Mouse (Mus musculus) heart, embryonic 12.5 days (tissue): ENCODE results near the gene Zic2. TPM values are rescaled to one million over a fixed set of nuclear protein-coding genes. Genes with fewer than 3 reads are reported as not detected.
"Not testable (repeated sequence)": the region's sequence is repeated elsewhere in the genome, so short reads cannot be mapped to it uniquely, and the experiment has no call there.

Experiments
- ATAC-seq: fragments of 200-750 bp; cut with Nextera tagmentation; 2 replicates; pipeline ENCODE4 v1.8.0; 2017; ENCODE audit warnings: moderate TSS enrichment, moderate library complexity; ENCODE audit not compliant: insufficient number of reproducible peaks, low FRiP score
- H3K27ac ChIP-seq: fragments of 300-500 bp; sonication (generic); 2 replicates; pipeline ENCODE4 v1.5.1; 2016; ENCODE audit warnings: mild to moderate bottlenecking, moderate library complexity; ENCODE audit not compliant: poor library complexity, severe bottlenecking
- H3K27me3 ChIP-seq: fragments of 300-500 bp; sonication (generic); replicated peaks from 2 replicates; pipeline ENCODE4 v1.6.1; 2016; ENCODE audit warnings: mild to moderate bottlenecking, moderate library complexity
- H3K36me3 ChIP-seq: fragments of 300-500 bp; sonication (generic); 2 replicates; pipeline ENCODE4 v1.6.1; 2016; ENCODE audit warnings: mild to moderate bottlenecking, moderate library complexity
- H3K4me1 ChIP-seq: fragments of 300-500 bp; sonication (generic); replicated peaks from 2 replicates; pipeline ENCODE4 v1.6.1; 2016; ENCODE audit warnings: mild to moderate bottlenecking
- H3K4me2 ChIP-seq: fragments of 300-500 bp; sonication (generic); 2 replicates; pipeline ENCODE4 v1.6.1; 2016; ENCODE audit warnings: mild to moderate bottlenecking, moderate library complexity
- H3K4me3 ChIP-seq: fragments of 300-500 bp; sonication (generic); 2 replicates; pipeline ENCODE4 v1.5.1; 2016; ENCODE audit warnings: mild to moderate bottlenecking
- H3K9ac ChIP-seq: fragments of 300-500 bp; sonication (generic); 2 replicates; pipeline ENCODE4 v1.6.1; 2016; ENCODE audit warnings: mild to moderate bottlenecking, moderate library complexity
- H3K9me3 ChIP-seq: fragments of 300-500 bp; sonication (generic); replicated peaks from 2 replicates; pipeline ENCODE4 v1.6.1; 2016; ENCODE audit warnings: mild to moderate bottlenecking, moderate library complexity
- WGBS: fragments of 180-500 bp; shearing (Covaris S2); methylation state at CpG from one replicate; pipeline ENCODE4 v1.1.7; 2016; 5-methylcytosine and 5-hydroxymethylcytosine counted together
- polyA plus RNA-seq: library from polyadenylated mRNA; unstranded; fragments of >200 nt; fragmentation: Nextera tagmentation; extraction: Ambion mirVana; gene quantifications from 2 replicates; pipeline ENCODE4 v1.2.1, GENCODE M21; 2016

Gene Zic2
- polyA plus RNA-seq, 1 experiment from 2014 or later: not detected

- peaks cover 19% of the 10 kb centered on the region for H3K4me1 ChIP-seq
- 0 out of 2 replicates have a peak, but pooled peaks have one; percentile 9 for ATAC-seq
- H3K4me3 ChIP-seq: peak overlapping the region; percentile 64
- no peak overlapping the region for H3K27ac ChIP-seq
- peak overlapping the region; percentile 98 for H3K4me2 ChIP-seq
- H3K9me3 ChIP-seq: no peaks in the 10 kb centered on the region
- H3K36me3 ChIP-seq: no peaks in the 10 kb centered on the region
- 1% methylated on average over 39 of the region's 40 CpGs for WGBS
- no peak overlapping the region for H3K9ac ChIP-seq
- peaks cover 83% of the 10 kb centered on the region for H3K27me3 ChIP-seq
Measured at GRCm38 (mm10) chr14:122463080-122463691, 12.0 kb upstream of the Zic2 start.

- not testable (repeated sequence) for H3K27ac ChIP-seq, H3K9me3 ChIP-seq, H3K36me3 ChIP-seq
- WGBS: under 1% methylated on average over 46 of the region's 58 CpGs
- H3K4me2 ChIP-seq: peak overlapping the region; percentile 98
- H3K4me1 ChIP-seq: peaks cover 19% of the 10 kb centered on the region
- H3K9ac ChIP-seq: peak overlapping the region; percentile 3; the same call in 1 of the 2 replicates
- H3K4me3 ChIP-seq: peak overlapping the region; percentile 64
- H3K27me3 ChIP-seq: peaks cover 86% of the 10 kb centered on the region
- ATAC-seq: peak; percentile 58
Measured at GRCm38 (mm10) chr14:122463734-122464341, 11.4 kb upstream of the Zic2 start.

GRCm38 (mm10) chr14:122464351-122464762 is 10.9 kb upstream of the Zic2 start:
- no peaks in the 10 kb centered on the region for H3K36me3 ChIP-seq
- H3K9ac ChIP-seq: peak overlapping the region; percentile 3
- H3K4me3 ChIP-seq: peak overlapping the region; percentile 64
- H3K4me2 ChIP-seq: peak overlapping the region; percentile 98
- peak; percentile 35; the same call in 1 of the 2 replicates for ATAC-seq
- H3K27me3 ChIP-seq: peaks cover 91% of the 10 kb centered on the region
- peaks cover 19% of the 10 kb centered on the region for H3K4me1 ChIP-seq
- H3K9me3 ChIP-seq: no peaks in the 10 kb centered on the region
- WGBS: under 1% methylated on average over 55 of the region's 62 CpGs
- no peak overlapping the region for H3K27ac ChIP-seq

- Histone ChIP-seq H3K36me3 (no peaks in the 10 kb centered on the region), H3K27ac (no peak within 1 kb of the TSS), H3K9me3 (no peaks in the 10 kb centered on the region), H3K4me1 (peaks cover 19% of the 10 kb centered on the region), H3K4me3 (peak within 1 kb of the TSS; percentile 64), H3K27me3 (peaks cover 89% of the 10 kb centered on the region), H3K9ac (peak within 1 kb of the TSS; percentile 3), H3K4me2 (peak within 1 kb of the TSS; percentile 98)
- ATAC-seq: peak; percentile 29; the same call in 1 of the 2 replicates
- under 1% methylated on average over 49 of the region's 62 CpGs for WGBS
Measured at GRCm38 (mm10) chr14:122464763-122465741, 10.2 kb upstream of the Zic2 start, which contains the start of gene Zic5. Zic5 (minus strand) TSS chr14:122465677.

- H3K9ac ChIP-seq: no peak overlapping the region
Measured at GRCm38 (mm10) chr14:122465931-122466490, 9.2 kb upstream of the Zic2 start.

GRCm38 (mm10) chr14:122466756-122467362 is 8.4 kb upstream of the Zic2 start:
- H3K4me2 ChIP-seq: no peak overlapping the region
- H3K4me1 ChIP-seq: peaks cover 19% of the 10 kb centered on the region
- WGBS: 60% methylated on average over 7 of the region's 7 CpGs
- H3K9ac ChIP-seq: no peak overlapping the region
- H3K9me3 ChIP-seq: no peaks in the 10 kb centered on the region
- H3K4me3 ChIP-seq: no peak overlapping the region
- H3K27ac ChIP-seq: no peak overlapping the region
- H3K36me3 ChIP-seq: no peaks in the 10 kb centered on the region
- no peak for ATAC-seq
- peaks cover 87% of the 10 kb centered on the region for H3K27me3 ChIP-seq

More at GRCm38 (mm10) chr14:122465931-122466490, 9.2 kb upstream of the Zic2 start:
- no peak for ATAC-seq
- H3K27ac ChIP-seq: no peak overlapping the region
- H3K4me1 ChIP-seq: peaks cover 19% of the 10 kb centered on the region
- peak overlapping the region; percentile 64; the same call in 1 of the 2 replicates for H3K4me3 ChIP-seq
- H3K36me3 ChIP-seq: no peaks in the 10 kb centered on the region
- 24% methylated on average over 13 of the region's 13 CpGs for WGBS
- peak overlapping the region; percentile 98 for H3K4me2 ChIP-seq
- no peaks in the 10 kb centered on the region for H3K9me3 ChIP-seq
- H3K27me3 ChIP-seq: peaks cover 86% of the 10 kb centered on the region

GRCm38 (mm10) chr14:122467926-122468841 is 7.1 kb upstream of the Zic2 start:
- Histone ChIP-seq H3K9ac (no peak overlapping the region), H3K27me3 (peaks cover 85% of the 10 kb centered on the region)
- WGBS: 10% methylated on average over 23 of the region's 23 CpGs

GRCm38 (mm10) chr14:122468971-122469755 is 6.1 kb upstream of the Zic2 start:
- Histone ChIP-seq H3K4me2 (no peak overlapping the region), H3K27me3 (peaks cover 85% of the 10 kb centered on the region), H3K27ac (no peak overlapping the region), H3K4me3 (no peak overlapping the region), H3K4me1 (peaks cover 17% of the 10 kb centered on the region), H3K9me3 (no peaks in the 10 kb centered on the region), H3K9ac (no peak overlapping the region), H3K36me3 (no peaks in the 10 kb centered on the region)
- no peak for ATAC-seq
- 2% methylated on average over 28 of the region's 28 CpGs for WGBS

More at GRCm38 (mm10) chr14:122467926-122468841, 7.1 kb upstream of the Zic2 start:
- peaks cover 19% of the 10 kb centered on the region for H3K4me1 ChIP-seq
- no peak overlapping the region for H3K4me3 ChIP-seq
- no peak overlapping the region for H3K27ac ChIP-seq
- H3K4me2 ChIP-seq: no peak overlapping the region
- no peaks in the 10 kb centered on the region for H3K36me3 ChIP-seq
- H3K9me3 ChIP-seq: no peaks in the 10 kb centered on the region
- ATAC-seq: no peak

- Histone ChIP-seq H3K36me3 (no peaks in the 10 kb centered on the region), H3K9me3 (no peaks in the 10 kb centered on the region), H3K4me2 (no peak overlapping the region), H3K4me3 (no peak overlapping the region), H3K9ac (no peak overlapping the region), H3K4me1 (peaks cover 27% of the 10 kb centered on the region), H3K27ac (no peak overlapping the region), H3K27me3 (peaks cover 86% of the 10 kb centered on the region)
- 13% methylated on average over 25 of the region's 31 CpGs for WGBS
- ATAC-seq: no peak
Measured at GRCm38 (mm10) chr14:122471449-122472085, 3.7 kb upstream of the Zic2 start.
